Mouse (Mus musculus) right cerebral cortex, postnatal 10 days (tissue): ENCODE results near the gene Gja1.
"Not testable (repeated sequence)": the region's sequence is repeated elsewhere in the genome, so short reads cannot be mapped to it uniquely, and the experiment has no call there.

ENCODE experiments used
- DNase-seq, 2 experiments: peaks; one replicate each; pipeline ENCODE4 v3.0.0; 2021; ENCODE audit warnings: low spot score in 2 of 2

The Gja1 gene

DNA sequence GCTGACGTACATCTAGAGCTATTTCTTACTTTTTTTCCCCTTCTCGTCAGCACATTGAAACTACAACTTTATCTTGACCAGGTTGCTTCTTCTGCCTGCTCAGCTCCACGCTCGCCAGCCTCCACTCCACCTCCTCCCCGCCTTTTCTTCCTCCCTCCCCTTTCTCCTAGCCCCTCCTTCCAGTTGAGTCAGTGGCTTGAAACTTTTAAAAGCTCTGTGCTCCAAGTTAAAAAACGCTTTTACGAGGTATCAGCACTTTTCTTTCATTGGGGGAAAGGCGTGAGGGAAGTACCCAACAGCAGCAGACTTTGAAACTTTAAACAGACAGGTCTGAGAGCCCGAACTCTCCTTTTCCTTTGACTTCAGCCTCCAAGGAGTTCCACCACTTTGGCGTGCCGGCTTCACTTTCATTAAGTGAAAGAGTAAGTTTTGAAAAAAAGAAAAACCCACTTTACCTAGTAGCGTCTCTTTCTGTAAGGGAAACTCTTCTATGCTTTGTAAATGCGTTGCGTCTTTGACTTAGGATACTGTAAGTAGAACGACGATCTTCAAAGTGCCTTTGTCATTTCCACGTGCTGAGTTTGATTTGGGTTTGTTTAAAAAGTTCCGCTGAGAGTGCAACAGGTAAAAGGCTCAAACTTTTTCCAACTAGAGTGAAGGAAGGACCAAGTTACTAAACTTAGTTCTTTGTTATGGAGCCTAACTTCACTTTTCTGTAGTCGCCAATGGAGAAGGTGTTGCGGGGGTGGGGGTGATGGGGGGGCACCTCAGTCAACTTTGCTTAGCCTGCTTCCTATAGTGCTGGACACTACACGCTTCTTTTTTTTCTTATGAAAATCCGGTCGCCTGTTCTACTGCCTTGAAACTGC is at the start of gene Gja1:
Gene Gja1, plus strand, starts transcription at position 234 of the 869 bp plus-strand sequence.
- peak; percentile 33 to 46 for DNase-seq

GRCm38 (mm10) chr10:56338851-56339489 is 38.2 kb upstream of the Gja1 start:
- peak; percentile 76 to 86 for DNase-seq

DNA sequence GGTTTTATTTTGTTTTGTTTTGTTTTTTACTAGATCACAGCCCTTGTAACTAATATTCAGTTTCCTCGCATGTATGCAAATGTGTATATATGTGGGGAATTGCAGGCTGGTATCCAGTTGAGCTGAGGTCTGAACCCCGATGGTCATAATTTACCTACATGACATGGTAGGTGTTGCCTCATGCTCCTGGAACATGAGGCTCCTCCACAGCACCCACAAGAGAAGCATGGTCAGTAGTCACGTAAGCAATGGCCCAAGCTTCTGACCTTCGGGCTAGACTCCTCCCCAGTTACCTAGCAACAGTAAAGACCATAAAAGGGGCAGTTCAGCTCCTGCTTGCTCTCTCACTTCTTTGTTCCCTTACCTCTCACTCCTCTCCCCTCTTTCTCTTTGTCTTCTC is 16.7 kb upstream of the Gja1 start:
- DNase-seq, result no peak

- peak; percentile 66 to 79 for DNase-seq
These were observed 8.1 kb upstream of the Gja1 start for GRCm38 (mm10) chr10:56369073-56369472.

DNA sequence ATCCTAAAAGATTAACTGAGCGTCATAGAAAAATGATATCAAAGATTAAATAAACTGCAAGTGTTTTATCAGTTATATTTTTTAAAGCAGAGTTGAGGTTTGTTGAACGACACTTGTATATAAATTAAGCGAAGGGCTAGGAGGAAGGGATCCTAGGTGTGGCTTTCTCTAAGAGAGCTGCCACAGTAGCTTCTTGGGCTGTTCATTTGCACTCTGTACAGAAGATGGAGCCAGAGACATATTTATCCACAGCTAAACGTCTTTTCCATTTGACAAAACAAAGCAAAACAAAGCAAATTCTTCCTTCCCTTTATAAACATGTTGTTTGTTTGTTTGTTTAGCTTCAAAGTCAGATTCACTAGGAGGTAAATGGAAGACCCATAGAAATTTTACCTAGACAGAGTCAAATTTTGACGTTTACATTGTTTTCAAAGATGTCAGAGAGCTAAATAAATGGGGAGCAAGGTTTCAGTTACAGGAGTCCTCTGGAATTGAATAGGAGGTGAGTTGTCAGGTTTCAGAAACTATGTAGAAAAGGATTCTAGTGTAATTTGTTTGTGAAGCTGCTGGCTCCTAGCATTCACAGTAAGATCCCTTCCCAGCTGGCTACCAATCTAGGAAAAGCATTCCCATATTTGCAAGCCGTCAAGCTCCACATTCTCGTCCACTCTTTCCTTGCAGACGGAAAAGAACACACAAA is 4.0 kb upstream of the Gja1 start:
- DNase-seq, result no peak

DNA sequence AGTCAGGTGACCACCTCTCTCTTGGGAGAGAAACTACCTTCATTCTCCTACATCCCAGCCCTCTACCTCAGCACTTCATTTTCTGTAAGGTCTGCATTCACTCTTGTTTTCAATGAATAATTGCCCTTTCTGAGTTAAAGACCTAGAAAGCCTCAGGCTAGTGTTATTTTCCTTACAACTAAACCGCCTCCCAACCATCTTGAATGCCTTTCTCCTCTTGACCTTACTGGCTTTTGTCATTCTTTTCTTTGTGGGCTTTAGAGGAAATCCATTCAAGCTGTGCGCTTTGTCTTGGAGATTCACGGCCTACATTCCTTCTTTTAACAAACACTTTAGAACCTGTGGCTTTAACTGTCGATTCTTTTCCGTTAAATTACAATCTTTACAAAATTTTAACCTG is 3.0 kb upstream of the Gja1 start:
- no peak for DNase-seq

DNA sequence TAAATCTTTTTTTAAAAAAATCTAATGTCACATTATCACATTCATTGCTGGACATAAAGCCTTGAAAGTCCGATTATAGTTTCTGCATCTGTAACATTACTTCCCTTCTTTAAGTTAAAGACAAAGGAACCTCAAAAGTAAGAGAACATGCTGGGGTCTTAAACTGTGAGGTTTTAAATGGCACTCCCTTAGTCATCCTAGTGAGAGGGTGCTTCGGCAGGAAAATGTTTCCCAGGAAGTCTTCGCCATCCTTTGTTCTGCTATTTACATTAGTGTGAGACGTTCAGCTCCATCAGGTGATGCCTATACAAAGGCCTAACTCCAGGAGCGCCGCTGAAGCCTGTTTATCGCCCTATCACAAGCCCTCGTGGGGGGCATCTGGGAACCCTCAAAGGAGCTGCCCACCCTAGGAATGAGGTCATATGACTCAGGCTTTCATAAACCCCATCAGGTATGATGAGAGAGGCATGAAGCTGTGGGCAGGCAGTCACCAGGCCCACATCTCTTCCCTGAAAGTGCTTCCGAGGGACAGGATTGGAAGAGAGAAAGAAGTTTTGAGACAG is 1.1 kb upstream of the Gja1 start:
- no peak for DNase-seq

DNA sequence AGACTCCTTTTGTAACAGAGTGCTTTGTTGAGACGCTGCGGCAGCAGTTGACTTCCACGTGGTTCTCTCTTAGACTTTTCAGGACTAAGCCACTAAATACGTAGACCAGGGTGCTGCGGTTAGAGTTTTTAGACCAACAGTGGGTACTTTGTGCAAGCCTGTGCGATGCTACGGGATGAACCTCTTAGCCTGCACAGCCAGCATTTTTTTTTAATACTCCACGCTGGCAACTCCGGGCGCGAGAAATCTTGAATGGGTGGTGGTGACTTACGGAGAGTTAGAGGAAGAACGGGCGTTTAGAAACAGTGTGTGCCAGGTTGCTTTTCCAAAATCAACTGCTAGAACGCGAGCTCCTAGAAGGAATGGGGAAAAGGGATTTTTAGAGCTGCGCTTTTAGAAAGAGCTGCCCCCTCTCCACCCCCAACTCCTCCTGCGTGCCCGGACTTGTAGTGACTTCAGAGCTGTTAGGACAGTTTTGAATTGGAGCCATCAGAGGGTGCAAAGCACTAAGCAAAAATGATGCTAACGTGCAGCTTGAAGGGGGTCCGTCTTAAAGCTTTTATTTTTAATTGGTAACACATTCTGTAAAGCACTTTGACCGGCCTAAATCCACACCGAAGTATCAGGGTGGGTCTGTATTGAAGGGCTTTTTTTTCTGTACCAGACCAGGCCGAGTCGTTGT is 977 bp downstream of the Gja1 start:
- DNase-seq, result no peak

- peak; percentile 32 to 33 for DNase-seq
These were observed 1.6 kb downstream of the Gja1 start for GRCm38 (mm10) chr10:56378648-56379254.

- no peak for DNase-seq
These were observed 2.6 kb downstream of the Gja1 start for GRCm38 (mm10) chr10:56379720-56380119.

DNA sequence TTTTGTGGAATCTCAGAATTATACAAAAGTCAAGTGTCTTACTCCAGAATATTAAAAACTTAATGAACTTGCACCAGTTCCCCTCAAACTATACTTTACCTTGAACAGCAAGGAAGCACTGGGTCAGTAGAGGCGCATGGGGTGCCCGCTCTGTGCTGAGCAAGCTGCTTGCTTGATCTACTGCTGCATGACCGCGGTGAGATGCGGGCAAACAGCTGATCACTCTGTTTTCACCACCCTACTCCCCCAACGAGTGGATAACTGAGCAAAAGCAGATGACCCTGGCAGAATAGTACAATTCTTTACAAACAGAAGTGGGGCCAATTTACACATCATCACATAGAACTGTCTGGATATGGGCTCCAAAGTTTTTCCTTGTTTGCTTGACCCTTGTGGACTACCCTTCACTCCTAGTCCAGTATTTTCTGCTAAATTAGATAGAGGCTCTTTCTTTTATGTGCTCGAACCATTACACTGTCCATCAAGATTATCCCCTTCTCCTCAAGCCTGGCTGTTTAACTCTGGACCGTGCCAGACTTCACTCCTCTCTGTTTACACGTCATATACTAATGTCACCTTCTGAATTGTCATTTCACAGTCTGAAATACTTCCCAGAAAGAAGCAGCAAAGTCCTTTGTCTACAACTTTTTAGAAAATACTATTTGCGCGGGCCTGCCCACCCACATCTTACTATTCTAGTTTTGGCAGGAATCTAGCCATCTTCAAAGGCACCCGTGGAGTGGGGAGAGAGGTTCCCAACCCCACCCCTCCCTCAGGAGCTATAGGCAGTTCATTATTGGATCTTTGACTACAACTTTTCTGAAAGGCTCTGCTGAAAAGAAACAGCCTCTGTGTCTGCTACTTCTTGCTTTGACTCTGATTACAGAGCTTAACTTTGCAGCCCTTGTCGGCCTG is 8.3 kb downstream of the Gja1 start:
- no peak for DNase-seq

- no peak for DNase-seq
These were observed 16.1 kb downstream of the Gja1 start for GRCm38 (mm10) chr10:56393095-56393784.

- DNase-seq, result not testable (repeated sequence)
These were observed 16.8 kb downstream of the Gja1 start for GRCm38 (mm10) chr10:56393815-56394417.

DNA sequence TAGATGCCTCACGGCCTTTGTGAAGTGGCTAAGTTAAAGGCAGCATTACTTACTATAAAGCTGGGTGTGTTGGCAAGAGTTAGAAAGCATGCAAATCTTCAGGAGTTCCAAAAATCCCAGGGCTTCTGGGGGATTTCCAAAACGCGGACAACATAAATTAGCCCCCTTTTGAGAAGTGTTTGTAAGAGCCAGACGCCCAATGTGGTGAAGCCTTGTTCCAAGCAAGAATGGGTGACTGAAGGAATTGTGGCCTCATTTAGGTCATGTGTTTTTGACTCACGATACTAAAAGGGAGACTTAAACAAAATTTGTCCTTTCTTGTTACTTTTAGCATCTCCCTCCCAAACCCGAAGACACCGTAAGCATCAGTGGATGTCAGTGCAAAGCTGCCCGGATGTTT is 20.7 kb downstream of the Gja1 start:
- DNase-seq, result no peak

- DNase-seq, result no peak
These were observed 21.2 kb downstream of the Gja1 start for GRCm38 (mm10) chr10:56398310-56398709.

- DNase-seq, result not testable (repeated sequence)
These were observed 24.3 kb downstream of the Gja1 start for GRCm38 (mm10) chr10:56401396-56401795.

DNA sequence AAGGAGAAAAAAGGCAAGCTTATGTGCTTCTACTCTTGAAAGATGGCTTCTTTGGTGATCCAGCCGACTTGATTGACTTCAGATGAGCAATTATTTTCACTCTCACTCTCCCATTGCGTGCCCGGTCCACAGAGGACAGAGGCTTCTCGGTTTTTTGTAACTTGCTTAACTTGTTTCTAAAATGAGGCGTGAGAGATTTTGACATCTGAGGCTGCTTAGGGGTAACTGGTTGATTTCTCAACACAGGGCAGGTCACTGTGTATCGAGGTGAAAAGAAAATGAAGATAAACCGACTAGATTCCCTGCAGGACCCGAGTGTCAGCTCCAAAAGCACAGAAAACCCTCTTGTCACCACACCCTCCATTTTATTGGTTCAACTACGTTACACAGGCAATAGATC is 28.8 kb downstream of the Gja1 start:
- no peak for DNase-seq

DNA sequence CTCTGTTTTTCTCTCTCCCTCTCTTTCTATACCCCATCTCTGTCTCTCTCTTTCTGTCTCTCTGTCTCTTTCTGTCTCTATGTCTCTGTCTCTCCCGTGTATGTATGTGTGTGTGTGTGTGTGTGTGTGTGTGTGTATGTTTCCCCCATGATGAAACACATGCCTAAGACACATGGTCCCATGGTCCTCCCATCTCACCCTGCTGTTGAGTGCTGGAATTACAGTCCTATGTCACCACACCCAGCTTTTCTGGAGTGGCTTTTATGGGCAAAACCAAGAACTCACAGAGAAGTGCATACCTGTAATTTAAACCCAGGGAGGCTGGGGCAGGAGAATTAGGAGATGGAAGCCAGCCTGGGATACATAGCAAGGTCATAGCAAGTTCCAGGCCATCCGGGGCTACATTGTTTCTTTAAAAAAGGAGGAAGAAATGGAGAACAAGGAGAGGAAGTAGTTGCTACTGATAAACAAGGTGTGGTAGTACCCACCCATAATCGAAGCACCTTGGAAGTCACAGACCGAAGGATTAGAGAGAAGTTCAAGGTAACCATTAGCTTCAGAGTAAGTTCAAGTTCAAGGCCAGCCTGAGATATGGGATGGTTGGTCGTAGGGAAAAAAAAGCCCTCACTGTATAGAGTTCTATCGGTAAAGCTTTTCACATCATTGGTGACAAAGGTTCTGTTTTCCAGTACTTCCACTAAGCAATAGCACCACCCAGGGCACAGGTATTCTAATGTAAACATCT is 29.4 kb downstream of the Gja1 start:
- no peak for DNase-seq
